Mouse (Mus musculus): ENCODE data around the gene Atp6v1g1.

GRCm38 (mm10) chr4:63558407-63559081, 14.0 kb downstream of the Atp6v1g1 start, which contains the start of gene Tmem268:
- TF ChIP-seq POLR2A (IDR thresholded peaks at IDR 0.05; ENCODE audit: low read depth, low read length) = no peak
- TF ChIP-seq CTCF (conservative IDR thresholded peaks at IDR 0.05; ENCODE audit: insufficient read depth, insufficient read length, low read depth, low read length) = no peak
